Mouse (Mus musculus) bone marrow, adult 2 months (tissue): ENCODE data around the gene Teddm1b. TPM values are rescaled to one million over a fixed set of nuclear protein-coding genes. Genes with fewer than 3 reads are reported as not detected.
"Not testable (repeated sequence)": the region's sequence is repeated elsewhere in the genome, so short reads cannot be mapped to it uniquely, and the experiment has no call there.

Experiments
- H3K27ac ChIP-seq: fragments of 200-500 bp; 2 replicates; pipeline ENCODE4 v1.5.1; 2012; ENCODE audit warnings: low read depth, mild to moderate bottlenecking, control low read depth, inconsistent platforms, low read length; ENCODE audit not compliant: control insufficient read depth, poor library complexity, insufficient read depth
- H3K4me1 ChIP-seq: fragments of 200-500 bp; 2 replicates; pipeline ENCODE4 v1.6.1; 2011; ENCODE audit warnings: low read length; ENCODE audit not compliant: control insufficient read depth, insufficient read depth
- H3K4me3 ChIP-seq: fragments of 200-500 bp; replicated peaks from 2 replicates; pipeline ENCODE3; 2011; ENCODE audit warnings: mild to moderate bottlenecking, low read depth, low read length, control low read depth; ENCODE audit not compliant: control insufficient read depth
- CTCF ChIP-seq: fragments of 200-500 bp; IDR thresholded peaks from 2 replicates; pipeline ENCODE4 v1.5.1; 2011; ENCODE audit warnings: low read length, control low read depth; ENCODE audit not compliant: control insufficient read depth, insufficient read depth
- POLR2A ChIP-seq: fragments of 200-500 bp; IDR thresholded peaks from 2 replicates; pipeline ENCODE4 v1.6.1; 2011; ENCODE audit warnings: low read depth, mild to moderate bottlenecking, control low read depth, low read length, borderline replicate concordance; ENCODE audit not compliant: control insufficient read depth
- WGBS: fragments of 180-500 bp; shearing (Covaris S2); methylation state at CpG from one replicate; pipeline ENCODE4 v1.1.7; 2018; 5-methylcytosine and 5-hydroxymethylcytosine counted together
- polyA plus RNA-seq: library from polyadenylated mRNA; stranded (reverse); fragments of >200 nt; gene quantifications from 2 replicates; pipeline ENCODE4 v1.2.4, GENCODE M21; 2011; ENCODE audit warnings: low replicate concordance; ENCODE audit not compliant: missing spikeins, insufficient read depth, insufficient read length

The Teddm1b gene
- not detected in 2 replicates for polyA plus RNA-seq

DNA sequence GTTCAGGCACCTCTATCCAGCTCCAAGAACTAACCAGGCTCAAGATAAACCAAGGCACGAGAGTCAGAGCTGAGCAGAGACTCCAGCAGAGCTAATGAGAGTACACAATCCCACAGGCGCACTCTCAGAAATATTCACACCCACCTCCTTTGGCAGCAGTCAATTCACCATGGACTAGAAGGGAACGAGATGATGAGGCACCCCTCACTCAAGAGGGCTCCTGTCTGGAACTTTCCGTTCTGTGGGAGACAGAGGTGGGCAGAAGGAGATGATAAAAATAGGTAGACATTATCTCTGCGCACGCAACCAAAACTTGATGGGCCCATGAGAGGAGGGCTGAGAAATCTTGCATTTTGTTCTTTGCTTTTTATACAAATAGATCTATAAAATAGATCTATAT lies at the start of gene Teddm1b:
Gene Teddm1b, plus strand, starts transcription at position 301 of the 400 bp plus-strand sequence.
- WGBS = 79% methylated on average over 6 of the region's 6 CpGs
- H3K27ac ChIP-seq = no peak within 1 kb of the TSS
- no peaks in the 10 kb centered on the region for H3K4me1 ChIP-seq
- no peak within 1 kb of the TSS for H3K4me3 ChIP-seq
- TF ChIP-seq POLR2A = no peak
- no peak for TF ChIP-seq CTCF

DNA sequence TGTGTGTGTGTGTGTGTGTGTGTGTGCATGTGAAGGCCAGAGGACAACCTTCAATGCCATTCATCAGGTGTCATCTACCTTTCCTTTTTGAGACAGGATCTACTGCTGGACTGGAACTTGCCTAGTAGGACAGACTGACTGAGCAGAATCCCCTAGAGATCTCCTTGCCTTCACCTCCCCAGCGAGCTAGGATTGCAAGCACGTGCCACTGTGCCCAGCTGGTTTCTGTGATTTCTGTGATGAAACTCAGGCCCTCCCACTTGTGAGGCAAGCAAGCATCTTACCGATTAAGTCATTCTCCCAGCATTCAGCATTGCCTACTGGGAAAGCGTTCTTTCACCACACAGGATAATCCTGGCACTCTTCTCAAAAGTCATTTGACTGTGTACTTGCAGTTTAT lies 43.4 kb upstream of the Teddm1b start:
- H3K4me3 ChIP-seq = no peak overlapping the region
- WGBS = 67% methylated on average over 4 of the region's 4 CpGs
- H3K27ac ChIP-seq = no peak overlapping the region
- TF ChIP-seq POLR2A (no peak), CTCF (no peak)
- H3K4me1 ChIP-seq = no peaks in the 10 kb centered on the region

- no peaks in the 10 kb centered on the region for H3K4me1 ChIP-seq
- TF ChIP-seq POLR2A (no peak), CTCF (no peak)
- H3K27ac ChIP-seq = no peak overlapping the region
- WGBS = 18% methylated on average over 4 of the region's 4 CpGs
- no peak overlapping the region for H3K4me3 ChIP-seq
Observed at GRCm38 (mm10) chr1:153836036-153836435, 38.1 kb upstream of the Teddm1b start.

GRCm38 (mm10) chr1:153842121-153842740 lies 31.9 kb upstream of the Teddm1b start:
- 47% methylated on average over 11 of the region's 11 CpGs for WGBS
- Histone ChIP-seq H3K27ac (no peak overlapping the region), H3K4me3 (no peak overlapping the region), H3K4me1 (no peaks in the 10 kb centered on the region; the same call in 1 of the 2 replicates)
- TF ChIP-seq POLR2A = no peak
- TF ChIP-seq CTCF = no peak

- TF ChIP-seq POLR2A (no peak), CTCF (no peak)
- 94% methylated on average over 8 of the region's 8 CpGs for WGBS
Observed at GRCm38 (mm10) chr1:153844042-153844441, 30.1 kb upstream of the Teddm1b start, which contains the start of gene Rgsl1. Rgsl1 (minus strand) TSS chr1:153844142.

DNA sequence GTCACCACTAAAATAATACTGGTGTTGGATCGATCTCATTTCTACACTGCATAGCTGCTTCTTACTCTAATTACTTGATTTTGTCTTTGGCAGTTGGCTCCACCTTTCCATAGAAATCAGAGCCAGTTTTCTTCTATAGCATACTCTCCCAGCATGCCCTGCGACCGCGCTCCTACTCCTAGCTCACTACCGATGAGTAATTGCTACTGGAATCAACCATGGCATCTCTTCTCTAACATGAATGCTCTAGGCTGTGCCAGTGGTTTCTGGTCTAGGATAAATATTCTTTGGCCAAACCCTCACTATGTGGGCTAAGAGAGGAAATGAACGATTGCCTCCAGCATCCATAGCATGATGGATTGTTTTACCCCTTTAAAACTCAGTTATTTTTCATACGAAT lies 27.7 kb upstream of the Teddm1b start:
- no peaks in the 10 kb centered on the region; the same call in 1 of the 2 replicates for H3K4me1 ChIP-seq
- 73% methylated on average over 7 of the region's 7 CpGs for WGBS
- no peak overlapping the region for H3K27ac ChIP-seq
- H3K4me3 ChIP-seq = no peak overlapping the region
- TF ChIP-seq CTCF = no peak
- no peak for TF ChIP-seq POLR2A

More at GRCm38 (mm10) chr1:153844042-153844441, 30.1 kb upstream of the Teddm1b start, which contains the start of gene Rgsl1:
- Histone ChIP-seq H3K27ac (no peak within 1 kb of the TSS), H3K4me3 (no peak within 1 kb of the TSS), H3K4me1 (no peaks in the 10 kb centered on the region; the same call in 1 of the 2 replicates)

DNA sequence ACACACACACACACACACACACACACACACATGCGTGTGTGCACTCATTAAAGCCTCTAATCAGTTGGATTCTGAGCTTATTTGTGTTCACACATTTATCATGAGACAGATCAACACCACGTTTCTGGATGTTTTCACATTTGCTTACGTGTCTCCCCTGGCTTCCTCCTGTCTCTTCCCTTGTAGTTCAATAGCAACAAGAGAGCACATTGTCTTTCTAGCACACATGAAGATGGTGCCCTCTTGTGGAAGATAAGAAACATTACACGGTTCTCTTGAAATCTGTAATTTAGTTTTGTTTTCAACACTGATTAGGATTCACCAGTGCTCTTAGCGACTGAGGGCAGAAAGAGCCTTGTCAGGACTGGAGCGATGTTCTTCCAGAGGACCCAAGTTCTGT lies 27.3 kb upstream of the Teddm1b start:
- H3K4me3 ChIP-seq = no peak overlapping the region
- WGBS = 17% methylated on average over 6 of the region's 6 CpGs
- no peak overlapping the region for H3K27ac ChIP-seq
- TF ChIP-seq POLR2A (no peak), CTCF (no peak)
- H3K4me1 ChIP-seq = no peaks in the 10 kb centered on the region; the same call in 1 of the 2 replicates

GRCm38 (mm10) chr1:153852696-153853095 lies 21.4 kb upstream of the Teddm1b start:
- not testable (repeated sequence) for H3K4me3 ChIP-seq, H3K27ac ChIP-seq, H3K4me1 ChIP-seq
- WGBS = 38% methylated on average over 7 of the region's 7 CpGs

DNA sequence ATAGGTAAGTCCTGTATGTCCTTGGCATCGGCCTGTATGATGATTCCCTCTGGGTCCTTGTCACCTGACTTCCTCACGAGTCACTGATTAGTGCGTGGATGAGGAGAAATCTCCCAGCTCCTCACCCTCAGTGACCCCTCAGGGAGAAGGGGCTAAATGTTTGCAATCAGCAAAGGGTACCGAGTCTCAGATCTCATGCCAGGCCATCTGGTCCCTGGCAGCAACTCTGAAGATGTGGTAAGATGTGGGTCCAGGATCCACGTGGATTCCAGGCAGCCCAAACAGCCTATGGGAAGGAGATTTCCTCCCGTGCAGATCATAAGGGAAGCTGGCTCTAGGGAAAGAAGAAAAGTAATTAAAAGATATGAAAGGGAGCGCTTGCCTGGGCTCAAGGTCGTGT lies 18.2 kb upstream of the Teddm1b start:
- 77% methylated on average over 8 of the region's 8 CpGs for WGBS
- Histone ChIP-seq H3K4me1 (no peaks in the 10 kb centered on the region), H3K4me3 (no peak overlapping the region), H3K27ac (no peak overlapping the region)
- no peak for TF ChIP-seq CTCF
- no peak for TF ChIP-seq POLR2A

DNA sequence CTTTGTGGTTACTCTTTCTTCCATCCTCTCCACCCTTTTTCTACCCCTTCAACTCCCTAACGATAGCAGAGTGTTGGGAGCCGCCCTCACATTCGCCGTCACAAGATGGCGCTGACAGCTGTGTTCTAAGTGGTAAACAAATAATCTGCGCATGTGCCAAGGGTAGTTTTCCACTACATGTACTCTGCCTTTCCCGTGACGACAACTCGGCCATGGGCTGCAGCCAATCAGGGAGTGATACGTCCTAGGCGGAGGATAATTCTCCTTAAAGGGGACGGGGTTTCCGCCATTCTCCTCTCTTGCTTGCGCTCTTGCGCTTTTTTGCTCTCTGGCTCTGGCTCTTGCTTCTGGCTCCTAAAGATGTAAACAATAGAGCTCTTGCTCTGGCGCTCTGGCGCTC lies 6.2 kb downstream of the Teddm1b start:
- H3K4me3 ChIP-seq, H3K27ac ChIP-seq, H3K4me1 ChIP-seq: not testable (repeated sequence)
- WGBS = 91% methylated on average over 17 of the region's 17 CpGs
